Mouse (Mus musculus): ENCODE results near the gene Map1b. TPM values are rescaled to one million over a fixed set of nuclear protein-coding genes. Genes with fewer than 3 reads are reported as not detected.

Map1b gene
- 1.6 and 1.9 TPM in 2 replicates for polyA plus RNA-seq (2012; rRNA removed; ENCODE audit: low replicate concordance)

GRCm38 (mm10) chr13:99516448-99516881, at the start of gene Map1b:
Map1b (minus strand) TSS chr13:99516540.

Other genes starting within 250 kb of the Map1b start
- 13.4 and 16.7 TPM in 2 replicates for gene Ptcd2, start 171.8 kb downstream of the Map1b start, polyA plus RNA-seq (2012; rRNA removed; ENCODE audit: low replicate concordance)
- 12.0 and 20.3 TPM in 2 replicates for gene Mrps27, start 171.8 kb downstream of the Map1b start, polyA plus RNA-seq (2012; rRNA removed; ENCODE audit: low replicate concordance)